Mouse (Mus musculus): ENCODE measurements at regions not wholly inside any gene's neighbourhood (a gene's known extent, or its start where the extent isn't known, plus 50 kb on each side); places are given as distances from the start of the nearest gene placed in this dataset.

GRCm38 (mm10) chr10:92557463-92557862 is 164.8 kb downstream of the Nedd1 start:
- TF ChIP-seq CTCF (IDR thresholded peaks at IDR 0.05; ENCODE audit: control insufficient read depth, insufficient read depth, insufficient read length), result no peak
- no peak for TF ChIP-seq USF1 (IDR thresholded peaks at IDR 0.05; ENCODE audit: low read depth)
- TF ChIP-seq MAX (IDR thresholded peaks at IDR 0.05), result no peak
- TF ChIP-seq MYOD1 (IDR thresholded peaks at IDR 0.05; ENCODE audit: control insufficient read depth, insufficient read length, low read depth), result no peak
- TF ChIP-seq CEBPB (IDR thresholded peaks at IDR 0.05; ENCODE audit: low read depth), result no peak
- TF ChIP-seq MYOG (IDR thresholded peaks at IDR 0.05; ENCODE audit: control insufficient read depth, extremely low read depth, insufficient read length), result no peak
- TF ChIP-seq FOSL1 (IDR thresholded peaks at IDR 0.05; ENCODE audit: insufficient read depth, low read length, poor library complexity, severe bottlenecking), result no peak
